ENCODE assay signal across 8 mouse cellular contexts in the genomic region with DNA sequence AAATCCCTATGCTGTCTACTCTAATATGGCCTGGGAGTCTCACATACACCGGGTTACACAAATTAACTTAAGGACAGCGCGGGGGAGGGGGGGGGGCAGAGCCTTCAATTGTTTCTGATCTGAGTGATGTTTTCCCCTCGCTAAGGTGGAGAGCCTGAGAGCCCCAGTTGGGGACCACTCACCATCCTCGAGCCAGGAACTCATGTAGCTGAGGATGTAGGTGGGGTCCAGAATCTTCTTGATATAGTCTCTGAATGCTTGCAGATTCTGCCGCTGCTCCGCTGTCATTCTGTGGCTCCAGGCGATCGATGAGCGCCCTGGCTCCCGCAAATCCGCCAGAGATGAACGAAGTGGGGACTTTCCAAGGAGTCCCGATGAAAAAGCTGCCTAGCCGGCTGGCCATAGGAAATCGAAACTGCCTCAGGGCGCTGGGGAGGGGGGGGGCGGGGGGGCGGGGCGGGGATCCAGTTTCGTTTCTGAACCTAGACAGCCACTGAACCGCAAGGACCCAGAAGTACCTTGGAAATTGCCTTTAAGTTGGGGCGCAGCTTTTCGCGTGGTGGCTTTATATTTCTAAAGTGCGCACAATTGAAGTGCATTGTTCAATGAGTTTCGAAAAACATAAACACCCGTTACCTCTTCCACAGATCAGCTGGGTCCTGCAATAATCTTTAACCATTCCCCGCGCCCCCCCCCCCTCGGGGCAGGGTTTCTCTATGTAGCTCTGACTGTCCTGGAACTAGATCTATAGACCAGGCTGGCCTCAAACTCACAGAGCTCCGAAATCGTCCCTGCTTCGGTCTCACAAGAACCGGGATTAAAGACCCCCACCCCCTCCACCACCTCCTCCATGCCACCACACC. TPM values are rescaled to one million over a fixed set of nuclear protein-coding genes. Genes with fewer than 3 reads are reported as not detected.
DNase-seq lines count a peak whose midpoint lies in the region; ATAC-seq lines count a peak whose summit lies in the region.

A gene (minus strand): TSS at position 420 of the 863 bp plus-strand sequence.

- H3K9me3 ChIP-seq in embryonic facial prominence, embryonic 11.5 days (replicated peaks; ENCODE audit: control insufficient read depth, low read length), result no peaks in the 10 kb centered on the region
- no peaks in the 10 kb centered on the region for H3K9me3 ChIP-seq in heart, embryonic 13.5 days
- H3K9me3 ChIP-seq in kidney, embryonic 16.5 days (ENCODE audit: low read length), result no peaks in the 10 kb centered on the region

- no peaks in the 10 kb centered on the region; the same call in 1 of the 2 replicates for H3K4me1 ChIP-seq in embryonic facial prominence, embryonic 11.5 days (ENCODE audit: control insufficient read depth, insufficient read depth, low read length)
- H3K4me1 ChIP-seq in heart, embryonic 13.5 days, result peaks cover 15% of the 10 kb centered on the region
- peaks cover 13% of the 10 kb centered on the region for H3K4me1 ChIP-seq in kidney, embryonic 16.5 days (ENCODE audit: insufficient read depth, low read length)

- no peaks in the 10 kb centered on the region for H3K27me3 ChIP-seq in embryonic facial prominence, embryonic 11.5 days (ENCODE audit: control insufficient read depth, insufficient read depth, low read length)
- H3K27me3 ChIP-seq in heart, embryonic 13.5 days (replicated peaks), result no peaks in the 10 kb centered on the region
- H3K27me3 ChIP-seq in kidney, embryonic 16.5 days (ENCODE audit: insufficient read depth, low read length), result no peaks in the 10 kb centered on the region

- H3K4me2 ChIP-seq in embryonic facial prominence, embryonic 11.5 days (ENCODE audit: low read depth, low read length), result peak within 1 kb of the TSS; percentile 85
- peak within 1 kb of the TSS; percentile 92 for H3K4me2 ChIP-seq in heart, embryonic 13.5 days
- peak within 1 kb of the TSS; percentile 90 for H3K4me2 ChIP-seq in kidney, embryonic 16.5 days (replicated peaks; ENCODE audit: low read depth, low read length)

- DNase-seq in CD4-positive helper T cell, adult 2 months (ENCODE audit: low read depth, low spot score), result peak; percentile 77
- DNase-seq in T-cell, adult 2 months (ENCODE audit: low spot score), result peak; percentile 58
- peak; percentile 45 for DNase-seq in embryonic facial prominence, embryonic 11.5 days (ENCODE audit: low spot score)
- peak; percentile 46 for DNase-seq in lung, postnatal 36 days
- peak; percentile 21 for DNase-seq in skeletal muscle tissue, adult 2 months (ENCODE audit: low read depth, low spot score)
- DNase-seq in frontal cortex, postnatal 36 days (ENCODE audit: low spot score in 2 of 2), result no peak

- H3K4me3 ChIP-seq in embryonic facial prominence, embryonic 11.5 days (ENCODE audit: low read depth, low read length), result peak within 1 kb of the TSS; percentile 44
- peak within 1 kb of the TSS; percentile 81 for H3K4me3 ChIP-seq in heart, embryonic 13.5 days
- H3K4me3 ChIP-seq in kidney, embryonic 16.5 days (ENCODE audit: low read length), result peak within 1 kb of the TSS; percentile 70

- no peaks in the 10 kb centered on the region for H3K36me3 ChIP-seq in embryonic facial prominence, embryonic 11.5 days (replicated peaks; ENCODE audit: control insufficient read depth, insufficient read depth, low read depth, low read length)
- H3K36me3 ChIP-seq in heart, embryonic 13.5 days, result peaks cover 5% of the 10 kb centered on the region
- H3K36me3 ChIP-seq in kidney, embryonic 16.5 days (ENCODE audit: insufficient read depth, low read length), result no peaks in the 10 kb centered on the region

- WGBS in embryonic facial prominence, embryonic 11.5 days, result 2% methylated on average over 34 of the region's 35 CpGs
- WGBS in heart, embryonic 13.5 days, result 2% methylated on average over 33 of the region's 35 CpGs
- WGBS in kidney, embryonic 16.5 days, result under 1% methylated on average over 34 of the region's 35 CpGs

- peak; percentile 49 for ATAC-seq in embryonic facial prominence, embryonic 11.5 days (replicated peaks; ENCODE audit: insufficient number of reproducible peaks, low FRiP score, low TSS enrichment, low read depth)
- ATAC-seq in heart, embryonic 13.5 days (ENCODE audit: extremely low read depth, insufficient number of reproducible peaks, low FRiP score, low TSS enrichment), result no peak; the same call in 1 of the 2 replicates
- peak; percentile 69 for ATAC-seq in kidney, embryonic 16.5 days (ENCODE audit: low FRiP score, low TSS enrichment)

- H3K27ac ChIP-seq in embryonic facial prominence, embryonic 11.5 days (replicated peaks; ENCODE audit: low read depth, low read length), result no peak within 1 kb of the TSS
- H3K27ac ChIP-seq in heart, embryonic 13.5 days (replicated peaks), result peak within 1 kb of the TSS; percentile 76
- H3K27ac ChIP-seq in kidney, embryonic 16.5 days (ENCODE audit: low read length), result peak within 1 kb of the TSS; percentile 51

- peak within 1 kb of the TSS; percentile 46 for H3K9ac ChIP-seq in embryonic facial prominence, embryonic 11.5 days (replicated peaks; ENCODE audit: low read length)
- peak within 1 kb of the TSS; percentile 85 for H3K9ac ChIP-seq in heart, embryonic 13.5 days
- peak within 1 kb of the TSS; percentile 78 for H3K9ac ChIP-seq in kidney, embryonic 16.5 days (replicated peaks; ENCODE audit: low read length)

RNA-seq across cellular contexts. Expression of the gene that starts here (rescaled TPM):
- polyA plus RNA-seq in embryonic facial prominence, embryonic 11.5 days (2014; fragmentation: Nextera tagmentation; extraction: Ambion mirVana), result 4.6 and 4.7 TPM in 2 replicates
- polyA plus RNA-seq in heart, embryonic 13.5 days (2015; fragmentation: Nextera tagmentation; extraction: Ambion mirVana), result 7.5 and 8.2 TPM in 2 replicates
- polyA plus RNA-seq in kidney, embryonic 16.5 days (2015; fragmentation: Nextera tagmentation; extraction: Ambion mirVana), result 7.8 and 12.3 TPM in 2 replicates

Comparison
In these comparisons a context has a peak if more than half of its experiments do, and no peak if none do; other contexts are left out.
1. DNase-seq: peak in CD4-positive helper T cell, adult 2 months (single experiment), T-cell, adult 2 months (single experiment), embryonic facial prominence, embryonic 11.5 days (single experiment), lung, postnatal 36 days (single experiment) and skeletal muscle tissue, adult 2 months (single experiment); none in frontal cortex, postnatal 36 days (0 of 2).
2. Peak in every context shown above with its lines, with median percentiles within 50 percentile points of each other: H3K4me2 ChIP-seq, H3K4me3 ChIP-seq and H3K9ac ChIP-seq.